Mouse (Mus musculus): ENCODE measurements around the gene Gm43517.

Gm43517 gene

GRCm38 (mm10) chr12:49386081-49386805 is 1.3 kb downstream of the Gm43517 start:
- no peak for DNase-seq

GRCm38 (mm10) chr12:49387856-49388598 is 3.1 kb downstream of the Gm43517 start:
- no peak for DNase-seq

- no peak for DNase-seq
Measured at GRCm38 (mm10) chr12:49389666-49390065, 4.7 kb downstream of the Gm43517 start.

GRCm38 (mm10) chr12:49390257-49390656 is 5.3 kb downstream of the Gm43517 start:
- no peak for DNase-seq

- DNase-seq: no peak
Measured at GRCm38 (mm10) chr12:49390926-49391304, 5.9 kb downstream of the Gm43517 start.

- DNase-seq: peak; percentile 91
Measured at GRCm38 (mm10) chr12:49391305-49392040, 6.5 kb downstream of the Gm43517 start.

GRCm38 (mm10) chr12:49392041-49392390 is 7.0 kb downstream of the Gm43517 start:
- DNase-seq: no peak

GRCm38 (mm10) chr12:49392876-49393275 is 7.9 kb downstream of the Gm43517 start:
- DNase-seq: no peak

GRCm38 (mm10) chr12:49393639-49394038 is 8.7 kb downstream of the Gm43517 start:
- no peak for DNase-seq

GRCm38 (mm10) chr12:49394181-49394580 is 9.2 kb downstream of the Gm43517 start:
- no peak for DNase-seq

- DNase-seq: no peak
Measured at GRCm38 (mm10) chr12:49394836-49395235, 9.9 kb downstream of the Gm43517 start.

- DNase-seq: no peak
Measured at GRCm38 (mm10) chr12:49395969-49396368, 11.0 kb downstream of the Gm43517 start.

GRCm38 (mm10) chr12:49396776-49397175 is 11.8 kb downstream of the Gm43517 start:
- no peak for DNase-seq

- DNase-seq: no peak
Measured at GRCm38 (mm10) chr12:49397443-49398162, 12.6 kb downstream of the Gm43517 start.

GRCm38 (mm10) chr12:49398163-49398540 is 13.2 kb downstream of the Gm43517 start:
- no peak for DNase-seq

- DNase-seq: no peak
Measured at GRCm38 (mm10) chr12:49398636-49399035, 13.7 kb downstream of the Gm43517 start.

GRCm38 (mm10) chr12:49399611-49400010 is 14.6 kb downstream of the Gm43517 start:
- no peak for DNase-seq

GRCm38 (mm10) chr12:49400036-49400852 is 15.3 kb downstream of the Gm43517 start:
- no peak for DNase-seq

GRCm38 (mm10) chr12:49400853-49401118 is 15.8 kb downstream of the Gm43517 start:
- DNase-seq: no peak

GRCm38 (mm10) chr12:49401119-49401795 is 16.3 kb downstream of the Gm43517 start:
- peak; percentile 89 for DNase-seq

GRCm38 (mm10) chr12:49401796-49402130 is 16.8 kb downstream of the Gm43517 start:
- DNase-seq: no peak

GRCm38 (mm10) chr12:49409833-49410232 is 24.9 kb downstream of the Gm43517 start:
- DNase-seq: no peak
